Comparison of ENCODE assay signal across 8 mouse cellular contexts in the genomic region with DNA sequence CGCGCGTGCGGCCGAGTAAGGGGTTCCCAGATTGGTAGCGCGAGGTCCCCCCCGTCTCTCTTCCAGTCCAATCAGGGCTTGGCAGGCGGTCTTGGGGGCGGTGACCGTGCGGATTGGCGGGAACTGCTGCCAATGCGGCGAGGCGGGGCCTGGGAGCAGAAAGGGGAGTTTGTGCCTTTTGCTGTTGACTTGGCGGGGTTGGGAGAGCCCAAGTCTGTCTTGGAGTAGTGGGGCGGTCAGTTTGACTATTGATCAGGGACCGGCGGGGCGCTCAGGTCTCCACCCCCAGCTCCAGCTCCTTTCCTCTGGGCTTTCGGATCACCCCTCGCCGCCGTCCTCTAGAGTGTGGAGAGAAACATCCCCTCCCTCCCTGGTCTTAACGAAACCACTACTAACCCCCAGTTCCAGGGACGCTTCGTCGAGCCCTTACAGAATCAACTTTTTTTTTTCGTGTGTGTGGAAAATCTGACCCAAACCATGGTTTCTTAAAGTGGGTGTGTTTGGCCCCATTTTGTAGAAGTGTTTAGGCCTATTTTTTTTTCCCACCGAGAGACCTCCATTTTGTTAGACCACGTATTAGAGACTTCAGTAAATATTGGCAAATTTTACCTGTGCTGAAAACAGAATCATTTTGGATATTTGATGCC. TPM values are rescaled to one million over a fixed set of nuclear protein-coding genes. Genes with fewer than 3 reads are reported as not detected.
DNase-seq lines count a peak whose midpoint lies in the region; ATAC-seq lines count a peak whose summit lies in the region.

No protein-coding gene starts in this region.

- no peaks in the 10 kb centered on the region for H3K36me3 ChIP-seq in hindbrain, embryonic 15.5 days
- H3K36me3 ChIP-seq in macrophage (ENCODE audit: inconsistent target): no peaks in the 10 kb centered on the region

- peak overlapping the region; percentile 100 for H3K27ac ChIP-seq in hindbrain, embryonic 15.5 days (replicated peaks)
- H3K27ac ChIP-seq in macrophage: peak overlapping the region; percentile 47

- no peaks in the 10 kb centered on the region for H3K27me3 ChIP-seq in hindbrain, embryonic 15.5 days

- H3K4me3 ChIP-seq in hindbrain, embryonic 15.5 days: peak overlapping the region; percentile 85
- H3K4me3 ChIP-seq in macrophage (ENCODE audit: inconsistent target): peak overlapping the region; percentile 71

- 0% methylated on average over 32 of the region's 32 CpGs for WGBS in hindbrain, embryonic 15.5 days
- under 1% methylated on average over 25 of the region's 32 CpGs for WGBS in macrophage (ENCODE audit: missing documents)

- peaks cover 31% of the 10 kb centered on the region for H3K4me1 ChIP-seq in hindbrain, embryonic 15.5 days (replicated peaks)

- H3K9ac ChIP-seq in hindbrain, embryonic 15.5 days: peak overlapping the region; percentile 81

- H3K4me2 ChIP-seq in hindbrain, embryonic 15.5 days: peak overlapping the region; percentile 69

- ATAC-seq in hindbrain, embryonic 15.5 days (ENCODE audit: low FRiP score, low read depth): peak; percentile 95

- peak; percentile 99 for DNase-seq in T-cell, adult 2 months (ENCODE audit: low spot score)
- peak; percentile 96 to 98 for DNase-seq in cerebellum, postnatal 36 days
- DNase-seq in frontal cortex, postnatal 36 days (ENCODE audit: low spot score in 2 of 2): peak; percentile 96
- DNase-seq in left cerebral cortex, adult 18-20 months (ENCODE audit: low spot score in 2 of 2): peak; percentile 97
- peak; percentile 98 for DNase-seq in right cerebral cortex, adult 18-20 months
- peak; percentile 95 for DNase-seq in urinary bladder, postnatal 10 days (ENCODE audit: low spot score)

- peaks cover 52% of the 10 kb centered on the region for H3K79me2 ChIP-seq in macrophage (ENCODE audit: inconsistent target)

- H3K9me3 ChIP-seq in hindbrain, embryonic 15.5 days: no peaks in the 10 kb centered on the region

RNA-seq across cellular contexts. Expression of a gene that starts 1.0 kb away (rescaled TPM):
- polyA plus RNA-seq in hindbrain, embryonic 15.5 days (2015; fragmentation: Nextera tagmentation; extraction: Ambion mirVana): 36.9 and 38.5 TPM in 2 replicates
- total RNA-seq in left cerebral cortex, adult 18-20 months (2021): 100 to 1,000 TPM; 141 to 156 TPM
- total RNA-seq in macrophage (2018; cell fraction: chromatin; rRNA removed): 1,000 to 10,000 TPM; 1,179 to 1,778 (median 1,568) TPM
- 100 to 1,000 TPM in 5 of 26 experiments, 10 to 100 TPM in 21; 41.8 to 121 (median 62.5) TPM for total RNA-seq in macrophage (2018; cell fraction: cytosol; rRNA removed)
- total RNA-seq in macrophage (2018; cell fraction: nucleus; rRNA removed): 1,000 to 10,000 TPM in 9 of 26 experiments, 100 to 1,000 TPM in 17; 498 to 1,242 (median 889) TPM
- 72.9 to 93.0 TPM (median 86.6 TPM) in 3 replicates for polyA plus RNA-seq in macrophage (2018)

RNA-seq across cellular contexts. Expression of a gene that starts 18.8 kb away (rescaled TPM):
- polyA plus RNA-seq in hindbrain, embryonic 15.5 days (2015; fragmentation: Nextera tagmentation; extraction: Ambion mirVana): 193 and 210 TPM in 2 replicates
- 10 to 100 TPM; 55.8 to 57.9 TPM for total RNA-seq in left cerebral cortex, adult 18-20 months (2021)
- total RNA-seq in macrophage (2018; cell fraction: chromatin; rRNA removed): 1 to 10 TPM in 5 of 26 experiments, not detected in 21; 2.4 to 3.5 (median 3.3) TPM
- 10 to 100 TPM in 10 of 26 experiments, 1 to 10 TPM in 16; 5.2 to 15.2 (median 8.9) TPM for total RNA-seq in macrophage (2018; cell fraction: cytosol; rRNA removed)
- 1 to 10 TPM in 9 of 26 experiments, not detected in 17; 1.8 to 5.5 (median 3.1) TPM for total RNA-seq in macrophage (2018; cell fraction: nucleus; rRNA removed)
- polyA plus RNA-seq in macrophage (2018): 2.8 to 13.1 TPM (median 8.6 TPM) in 3 replicates

Comparison
In these comparisons a context has a peak if more than half of its experiments do, and no peak if none do; other contexts are left out.
1. Peak in every context shown above with its lines: DNase-seq, ATAC-seq, H3K4me3 ChIP-seq and H3K27ac ChIP-seq.
2. RNA of a gene that starts 18.8 kb away (polyA plus RNA-seq): 193 to 210 TPM in hindbrain, embryonic 15.5 days; 2.8 to 13.1 TPM in macrophage; every median in the first group is over 10 times any median in the second.